Mouse (Mus musculus): ENCODE data around the gene Irak3. TPM values are rescaled to one million over a fixed set of nuclear protein-coding genes. Genes with fewer than 3 reads are reported as not detected.
"Not testable (repeated sequence)": the region's sequence is repeated elsewhere in the genome, so short reads cannot be mapped to it uniquely, and the experiment has no call there.

Irak3 gene
- total and polyA plus RNA-seq, 3 experiments, result 1.6 to 4.4 (median 3.4) TPM

DNA sequence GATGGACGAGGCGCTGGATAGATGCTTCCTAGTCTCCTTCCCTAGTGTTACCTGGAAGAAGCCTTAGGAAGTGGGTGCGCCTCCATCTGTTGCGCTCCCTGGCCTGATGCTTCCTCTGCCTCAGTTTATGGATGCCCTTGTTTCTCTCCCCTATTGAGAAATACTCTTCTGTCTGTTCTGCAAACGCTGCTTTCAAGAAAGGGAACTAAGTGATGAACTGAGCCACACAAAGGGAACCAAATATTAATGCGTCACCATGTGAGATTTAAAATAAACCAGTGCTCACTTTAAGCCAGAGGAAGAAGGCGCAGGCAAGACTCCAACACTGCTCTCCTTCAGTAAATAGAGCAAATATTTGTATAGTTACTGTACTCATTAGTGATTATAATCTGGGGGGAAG is 38.4 kb downstream of the Irak3 start:
- DNase-seq, result no peak

DNA sequence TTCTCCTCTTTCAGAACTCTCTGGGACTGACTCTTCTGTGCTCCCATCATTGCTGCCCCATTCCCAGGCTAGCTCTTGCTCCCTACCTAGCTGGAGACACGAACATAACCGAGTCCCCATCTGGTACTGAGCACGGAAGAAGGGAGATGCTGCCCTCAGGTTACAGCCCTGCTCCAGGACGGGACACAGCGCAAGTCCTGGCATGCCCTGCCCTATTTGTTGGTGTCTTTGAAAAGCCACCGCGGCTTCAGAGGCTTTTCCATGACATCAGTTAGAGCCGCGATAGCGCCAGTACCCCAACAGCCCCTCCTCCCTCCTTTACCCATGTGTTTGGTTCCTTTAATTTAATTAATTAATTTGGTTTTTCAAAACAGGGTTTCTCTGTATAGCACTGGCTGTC is 39.1 kb downstream of the Irak3 start:
- DNase-seq, result no peak

DNA sequence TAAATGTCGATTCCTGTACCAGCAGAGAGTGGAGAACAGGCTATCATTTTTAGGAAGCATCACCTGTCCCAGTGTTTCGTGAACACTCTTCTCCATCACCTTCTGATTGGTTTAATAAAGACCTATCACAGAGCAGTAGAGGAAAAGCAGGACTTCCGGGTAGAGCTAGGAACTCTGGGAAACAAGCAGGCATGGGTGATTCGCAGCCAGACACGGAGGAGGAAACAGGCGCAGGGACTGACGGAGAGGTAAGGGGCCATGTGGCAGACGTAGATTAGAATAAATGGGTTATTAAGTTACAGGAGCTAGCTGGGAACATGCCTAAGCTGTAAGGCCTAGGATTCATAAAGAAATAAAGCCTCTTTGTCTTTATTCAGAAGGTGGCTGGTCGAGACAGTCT is 41.4 kb downstream of the Irak3 start:
- DNase-seq, result no peak

DNA sequence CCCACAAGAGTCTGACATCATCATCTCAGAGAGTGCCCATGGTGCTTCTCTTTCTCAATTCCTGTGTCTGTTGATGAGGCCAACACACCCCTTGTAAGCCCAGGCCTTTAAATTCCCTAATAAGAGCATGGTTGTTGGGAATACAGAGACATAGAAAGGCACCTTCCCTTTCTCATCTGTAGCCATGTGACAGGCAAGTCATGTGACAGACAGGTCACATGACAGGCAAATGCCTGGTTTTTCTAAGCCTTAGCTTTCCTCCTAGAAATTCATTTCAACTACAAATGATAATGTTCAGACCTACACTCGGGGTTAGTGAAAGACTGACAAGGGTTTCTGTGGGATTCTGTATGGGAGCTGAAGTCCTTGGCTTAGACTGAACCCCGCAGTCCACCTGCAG is 48.0 kb downstream of the Irak3 start:
- no peak for DNase-seq

DNA sequence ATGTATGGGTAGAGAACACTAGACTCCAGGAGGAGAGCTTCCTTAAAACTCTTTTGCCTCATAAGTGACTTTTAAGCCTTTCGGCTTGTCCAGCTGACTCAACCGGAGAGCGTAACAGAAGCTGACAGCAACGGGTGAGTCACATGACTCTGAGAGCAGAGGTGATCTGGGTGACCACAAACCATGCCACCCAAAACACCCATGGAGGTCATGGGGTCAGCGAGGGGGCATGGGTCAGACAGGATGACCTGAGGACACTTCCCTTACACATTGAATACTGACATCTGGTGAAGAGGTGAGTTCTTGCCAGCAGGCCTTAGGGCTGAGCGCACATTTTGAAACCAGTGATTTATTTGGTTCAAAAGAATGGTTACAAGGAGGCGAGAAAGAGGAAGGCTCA is 50.3 kb downstream of the Irak3 start:
- no peak for DNase-seq

DNA sequence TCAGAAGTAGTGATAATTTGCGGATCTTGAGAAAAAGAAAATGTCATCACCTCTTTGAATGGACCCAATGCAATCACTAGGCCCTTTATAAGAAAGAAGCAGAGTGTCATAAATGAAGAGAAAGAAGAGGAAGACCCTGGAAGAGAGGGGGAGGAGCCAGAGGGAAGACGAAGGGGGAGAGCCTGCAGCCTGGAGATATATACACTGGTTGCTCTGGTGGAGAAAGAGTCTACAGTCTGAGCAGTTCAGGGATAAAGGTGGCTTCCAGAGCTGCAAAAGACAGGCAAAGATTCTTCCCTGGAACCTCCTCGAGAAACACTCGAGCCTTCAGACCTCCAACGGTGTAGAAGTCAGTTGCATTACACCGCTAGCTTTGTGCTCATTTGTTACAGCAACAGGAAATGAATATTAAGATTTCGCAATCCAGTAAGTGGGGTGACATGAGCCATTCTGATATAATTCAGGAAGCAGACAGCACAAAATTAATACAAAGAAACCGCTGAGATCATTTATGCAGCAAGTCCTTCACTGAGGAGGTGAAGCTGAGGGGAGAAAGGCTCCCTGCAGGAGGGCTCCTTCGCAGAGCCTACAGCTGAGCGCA is 60.9 kb downstream of the Irak3 start:
- DNase-seq, result no peak

DNA sequence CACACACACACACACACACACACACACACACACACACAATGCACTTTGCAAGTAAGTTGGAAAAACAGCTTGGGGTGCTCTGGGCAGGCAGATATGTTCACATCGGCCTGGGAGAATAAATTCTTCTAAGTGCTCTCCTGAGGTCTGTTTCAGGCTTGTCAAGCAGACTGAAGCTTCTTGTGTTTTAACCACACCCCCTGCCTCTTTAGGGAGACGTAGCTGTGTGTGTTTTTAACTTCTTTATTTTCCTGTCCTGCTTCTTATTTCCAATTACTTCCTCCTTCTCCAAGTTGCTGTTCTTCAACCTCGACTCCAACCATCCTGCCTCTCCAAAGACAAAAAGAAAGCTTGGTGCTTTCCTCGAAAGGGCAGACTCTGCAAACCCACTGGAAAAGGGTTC is 61.7 kb downstream of the Irak3 start:
- DNase-seq, result no peak

DNA sequence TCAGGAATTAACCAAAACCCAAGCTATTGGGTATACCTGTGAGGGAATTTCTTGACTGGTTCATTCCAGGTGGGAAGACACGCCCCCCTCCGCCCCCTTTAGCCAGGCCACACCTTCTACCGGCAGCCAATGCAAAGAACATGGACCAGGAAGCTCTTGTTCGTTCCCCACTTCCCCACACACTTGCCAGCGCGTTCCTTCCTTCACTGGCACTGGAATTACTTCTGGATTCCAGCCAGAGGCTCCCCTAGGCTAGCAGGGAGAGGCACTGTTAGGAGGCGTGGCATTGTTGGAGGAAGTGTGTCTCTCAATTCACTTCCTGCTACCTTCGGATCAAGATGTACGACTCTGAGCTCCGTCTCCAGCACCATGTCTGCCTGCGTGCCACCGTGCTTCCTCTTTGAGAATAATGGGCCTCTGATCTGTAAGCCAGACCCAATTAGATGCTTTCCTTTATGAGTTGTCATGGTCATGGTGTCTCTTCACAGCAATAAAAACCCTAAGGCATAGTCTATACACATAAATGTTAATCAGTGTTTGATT is 65.8 kb downstream of the Irak3 start:
- no peak for DNase-seq

DNA sequence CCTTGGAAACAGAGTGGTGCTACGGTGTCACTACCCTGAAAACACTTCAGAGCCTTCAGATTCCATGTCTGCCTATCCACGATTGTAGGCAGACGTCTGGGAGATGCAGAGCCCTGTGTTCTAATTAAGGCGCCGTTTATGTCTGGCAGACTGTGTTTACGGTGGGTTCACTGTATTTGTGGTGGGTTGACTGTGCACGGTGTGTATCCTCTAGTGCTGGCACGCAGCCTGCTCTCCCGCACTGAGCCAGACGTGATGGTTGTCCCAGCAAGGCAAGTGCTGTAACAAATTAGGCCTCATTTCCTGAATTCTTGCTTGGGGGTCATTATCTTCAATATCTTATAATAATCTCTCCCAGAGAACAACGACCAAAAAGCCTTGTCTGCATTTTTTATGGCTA is 68.2 kb downstream of the Irak3 start:
- no peak for DNase-seq

DNA sequence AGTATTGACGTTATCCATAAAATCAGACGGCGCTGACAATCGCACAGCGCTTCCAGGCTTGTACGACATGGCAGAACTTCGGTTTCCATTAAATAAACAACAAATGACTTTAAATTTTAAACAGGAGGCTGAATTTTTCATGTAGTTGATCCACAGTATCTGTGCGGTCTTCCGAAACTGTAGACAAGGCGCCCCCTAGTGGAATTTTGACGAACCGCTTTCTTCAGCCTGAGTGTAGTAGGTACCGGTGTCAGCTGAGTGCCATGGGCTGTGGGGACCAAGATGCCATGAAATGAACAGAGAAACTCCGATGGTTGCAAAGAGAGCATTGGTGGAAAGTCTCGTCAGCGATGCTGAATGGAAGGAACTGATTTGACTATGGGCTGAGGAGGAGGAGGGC is 71.3 kb downstream of the Irak3 start:
- peak; percentile 11 for DNase-seq

DNA sequence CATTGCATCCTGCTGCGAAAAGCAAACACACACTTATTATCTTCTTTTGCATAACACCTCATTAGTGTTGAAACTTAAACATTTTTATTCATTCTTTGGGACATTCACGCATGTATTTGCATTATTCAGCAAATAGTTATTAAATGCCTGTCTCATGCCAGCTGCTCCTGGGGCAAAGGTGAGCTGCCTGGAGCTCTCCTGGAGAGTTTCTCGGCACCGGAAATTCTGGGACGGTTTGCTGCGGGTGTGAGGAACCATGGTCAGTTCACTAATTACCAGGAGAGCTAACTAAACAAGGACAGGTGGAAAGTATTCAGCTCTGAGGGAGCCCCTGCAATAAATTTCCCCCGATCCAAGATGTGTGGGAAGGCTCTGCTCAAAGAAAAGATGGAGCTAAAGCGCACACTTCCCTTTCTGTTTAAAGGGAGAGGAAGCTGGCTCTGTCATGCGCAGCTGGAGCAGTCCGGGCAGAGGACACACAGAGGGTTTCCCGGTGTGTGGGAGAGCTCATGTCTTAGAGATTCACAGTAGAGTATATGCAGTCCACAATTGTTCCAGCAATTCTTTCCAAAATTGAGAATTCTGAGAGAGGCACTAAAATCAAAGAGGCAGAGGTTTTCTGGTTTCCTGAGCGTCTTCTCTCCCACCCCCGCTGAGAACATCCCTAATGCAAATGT is 73.2 kb downstream of the Irak3 start:
- DNase-seq, result no peak

DNA sequence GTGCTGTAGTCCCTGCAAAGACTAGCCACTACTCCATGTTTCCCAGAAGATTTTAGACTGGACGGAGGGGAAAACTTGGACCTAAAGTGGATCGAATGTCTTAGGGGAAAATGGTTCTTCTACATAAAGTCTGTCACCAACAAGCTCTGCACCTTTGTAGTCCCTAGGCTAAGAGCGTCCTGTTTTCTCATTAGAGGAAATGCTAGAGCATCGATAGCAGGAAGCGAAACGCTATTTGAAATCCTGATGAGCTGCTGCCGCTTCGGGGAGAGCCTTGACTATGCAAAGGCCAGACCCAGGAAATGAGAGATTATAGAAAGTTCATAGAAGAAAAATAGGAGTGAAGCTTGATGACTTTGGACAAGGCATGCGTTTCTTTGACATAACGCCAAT is 76.5 kb downstream of the Irak3 start:
- DNase-seq, result no peak

DNA sequence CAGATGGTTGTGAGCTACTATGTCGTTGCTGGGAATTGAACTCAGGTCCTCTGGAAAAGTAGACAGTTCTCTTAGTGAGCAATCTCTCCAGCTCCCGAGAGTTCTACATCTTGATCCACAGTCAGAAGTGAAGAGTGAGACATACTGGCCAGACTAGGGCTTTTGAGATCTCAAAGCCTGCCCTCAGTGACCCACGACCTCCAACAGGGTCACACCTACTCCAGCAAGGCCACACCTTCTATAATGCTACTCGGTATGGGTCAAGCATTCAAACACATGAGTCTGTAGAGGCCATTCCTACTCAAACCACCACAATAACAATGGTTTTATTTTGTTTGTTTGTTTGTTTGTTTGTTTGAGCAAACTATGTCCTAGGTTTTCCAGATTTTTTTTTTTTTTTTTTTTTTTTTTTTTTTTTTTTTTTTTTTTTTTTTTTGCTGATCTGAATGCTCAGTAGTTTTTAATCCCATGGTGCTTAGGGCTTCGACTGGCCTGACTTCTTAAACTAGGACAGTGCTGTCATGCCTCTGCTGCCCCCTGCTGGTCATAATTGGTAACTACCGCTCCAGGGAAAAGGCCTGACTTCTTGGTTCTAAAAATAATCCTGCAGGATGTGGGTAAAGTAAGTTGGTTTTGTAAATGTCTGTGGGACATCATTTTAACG is 77.0 kb downstream of the Irak3 start:
- peak; percentile 84 for DNase-seq

DNA sequence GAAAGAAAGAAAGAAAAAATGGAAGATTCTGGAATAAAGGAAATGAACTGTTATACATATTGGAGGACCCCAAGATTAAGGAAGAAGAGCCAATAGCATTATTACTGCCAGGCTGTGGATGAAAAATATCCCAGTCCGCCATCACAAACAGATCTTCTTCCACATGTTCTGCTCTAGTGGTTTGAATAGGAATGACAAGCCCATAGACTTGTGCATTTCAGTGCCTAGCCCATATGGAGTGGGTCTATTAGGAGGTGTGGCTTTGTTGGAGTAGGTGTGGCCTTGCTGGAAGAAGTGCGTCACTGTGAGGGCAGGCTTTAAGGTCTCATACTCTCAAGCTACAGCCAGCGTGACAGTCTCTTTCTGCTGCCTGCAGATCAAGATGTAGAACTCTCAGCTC is 78.2 kb downstream of the Irak3 start:
- no peak for DNase-seq

DNA sequence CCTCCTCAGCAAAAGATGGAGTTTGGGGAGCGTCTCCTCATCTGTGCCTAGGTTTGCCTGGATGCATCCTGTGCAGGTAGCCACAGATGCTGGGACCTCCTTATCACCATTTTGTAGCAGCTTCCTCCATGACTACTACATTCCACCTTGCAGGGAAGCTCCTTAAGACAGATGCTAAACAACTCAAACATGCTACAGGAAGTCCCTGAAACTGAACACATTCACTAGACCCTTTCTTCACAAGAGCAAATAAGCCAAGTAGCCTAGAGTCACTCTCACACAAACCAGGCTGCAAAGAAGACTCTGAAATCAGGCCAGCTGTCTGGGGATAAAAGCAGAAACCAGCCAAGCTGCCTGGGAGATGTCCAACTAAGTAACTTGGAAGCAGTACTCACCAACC is 86.7 kb downstream of the Irak3 start:
- no peak for DNase-seq

DNA sequence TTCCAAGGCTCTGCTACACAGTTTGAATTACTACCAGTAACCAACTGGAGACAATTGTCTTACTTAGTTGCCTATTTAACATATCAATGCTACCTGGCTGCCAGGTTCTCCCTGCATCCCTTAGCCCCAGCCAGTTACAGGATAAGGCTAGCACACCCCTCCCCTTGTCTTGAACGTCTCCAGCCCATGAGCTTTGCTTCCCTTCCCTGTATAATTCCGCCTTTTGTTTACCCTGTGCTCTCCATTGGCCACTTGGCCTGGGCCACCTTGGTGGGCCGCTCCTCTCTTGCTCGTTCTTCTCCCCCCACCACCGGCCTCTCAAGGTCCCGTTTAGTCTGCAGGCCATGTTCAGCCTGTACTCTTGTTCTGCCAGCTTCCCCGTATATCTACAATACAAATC is 87.4 kb downstream of the Irak3 start:
- no peak for DNase-seq

DNA sequence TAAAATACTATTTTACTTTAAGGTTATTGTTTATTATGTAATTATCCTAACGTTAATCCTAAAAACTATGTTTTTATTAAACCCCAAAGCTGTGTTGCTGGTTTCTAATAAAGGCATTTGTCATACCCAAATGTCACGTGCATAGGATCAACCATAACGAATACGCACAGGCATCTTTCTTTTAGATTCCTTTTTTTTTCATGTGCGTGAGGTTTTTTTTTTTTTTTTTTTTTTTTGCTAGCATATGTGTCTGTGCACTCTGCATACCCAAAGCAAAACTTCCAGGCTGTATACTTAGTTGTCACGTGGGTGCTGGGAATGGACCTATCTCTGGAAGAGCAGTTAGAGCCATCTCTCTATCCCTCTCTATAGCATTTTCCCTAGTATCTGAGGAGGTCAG is 88.0 kb downstream of the Irak3 start:
- no peak for DNase-seq

DNA sequence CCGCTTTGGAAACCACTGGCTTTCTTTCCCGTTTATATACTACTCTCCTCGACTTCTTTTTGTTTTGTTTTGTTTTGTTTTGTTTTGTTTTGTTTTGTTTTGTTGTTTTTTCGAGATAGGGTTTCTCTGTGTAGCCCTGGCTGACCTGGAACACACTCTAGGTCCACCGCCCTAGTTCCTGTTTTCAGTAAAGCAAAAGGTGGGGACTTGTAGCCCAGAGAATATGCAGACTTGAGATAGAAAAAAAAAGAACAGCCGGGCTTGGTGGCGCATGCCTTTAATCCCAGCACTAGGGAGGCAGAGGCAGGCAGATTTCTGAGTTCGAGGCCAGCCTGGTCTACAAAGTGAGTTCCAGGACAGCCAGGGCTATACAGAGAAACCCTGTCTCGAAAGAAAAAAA is 88.4 kb downstream of the Irak3 start:
- DNase-seq, result not testable (repeated sequence)

DNA sequence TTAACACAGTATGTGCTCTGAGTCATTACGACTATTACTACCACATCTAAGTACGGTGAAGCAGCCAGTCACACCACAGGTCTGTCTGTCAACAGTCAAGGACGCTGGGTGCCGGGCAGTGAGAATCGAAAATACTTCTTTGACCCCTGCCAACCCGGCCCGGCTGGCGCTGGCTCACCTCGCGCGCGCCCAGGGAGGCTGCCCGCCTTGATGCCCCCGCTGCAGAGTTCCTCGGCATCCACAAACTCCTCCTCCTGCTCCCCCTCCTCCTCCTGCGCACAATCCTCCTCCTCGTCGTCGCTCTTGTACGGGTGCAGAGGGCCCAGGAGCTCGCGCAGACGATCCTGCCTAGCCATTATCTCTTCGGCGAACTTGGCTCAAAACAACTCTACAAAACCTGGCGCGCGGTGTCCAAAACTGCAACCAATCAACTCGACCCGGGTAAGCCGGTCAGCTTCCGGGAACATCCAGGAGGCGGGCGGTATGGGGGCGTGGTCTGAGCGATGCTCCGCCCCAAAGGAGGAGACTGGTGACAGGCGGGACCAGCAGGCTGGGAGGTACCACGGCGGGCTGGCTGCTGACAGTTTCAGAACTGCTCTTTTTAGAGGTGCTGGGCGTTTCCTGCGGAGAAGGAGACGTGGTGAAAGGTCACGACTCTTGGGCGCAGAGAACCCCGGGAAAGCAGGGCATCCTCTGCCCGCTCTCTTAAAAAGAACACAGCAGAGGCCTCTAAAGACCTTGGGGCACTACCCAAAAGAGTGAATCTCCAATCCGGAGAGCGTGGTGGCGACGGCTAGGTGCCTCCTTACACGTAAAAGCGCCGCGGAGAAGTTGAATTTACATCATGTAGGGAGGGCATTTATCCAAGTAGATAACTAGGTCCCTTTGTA is 89.2 kb downstream of the Irak3 start, which contains the start of gene Helb:
Gene Helb, minus strand, starts transcription at position 481 of the 890 bp plus-strand sequence.
- DNase-seq, result peak; percentile 99

DNA sequence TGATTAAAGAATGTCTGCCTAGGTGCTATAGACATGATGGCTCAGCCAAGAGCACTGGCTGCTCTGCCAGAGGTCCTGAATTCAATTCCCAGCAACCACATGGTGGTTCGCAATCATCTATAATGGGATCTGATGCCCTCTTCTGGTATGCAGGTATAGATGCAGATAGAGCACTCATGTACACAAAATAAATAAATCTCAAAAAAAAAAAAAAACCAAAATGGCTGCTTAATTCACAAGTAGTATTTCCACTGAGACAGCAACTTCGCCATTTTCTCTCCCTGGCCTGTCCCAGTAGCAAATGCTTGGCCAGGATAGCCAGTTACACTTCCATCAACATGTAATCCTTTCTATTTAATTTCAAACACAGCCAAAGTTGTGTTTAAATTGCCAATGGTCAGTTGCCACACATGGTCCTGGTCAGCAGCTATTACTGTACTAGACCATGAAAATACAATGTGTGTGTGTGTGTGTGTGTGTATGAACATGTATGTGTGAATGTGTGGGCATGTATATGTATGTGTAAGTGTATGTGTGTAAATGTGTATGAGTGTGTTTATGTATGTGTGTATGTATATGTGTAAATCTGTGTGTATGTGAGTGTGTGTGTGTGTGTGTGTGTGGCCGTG is 90.1 kb downstream of the Irak3 start:
- no peak for DNase-seq

DNA sequence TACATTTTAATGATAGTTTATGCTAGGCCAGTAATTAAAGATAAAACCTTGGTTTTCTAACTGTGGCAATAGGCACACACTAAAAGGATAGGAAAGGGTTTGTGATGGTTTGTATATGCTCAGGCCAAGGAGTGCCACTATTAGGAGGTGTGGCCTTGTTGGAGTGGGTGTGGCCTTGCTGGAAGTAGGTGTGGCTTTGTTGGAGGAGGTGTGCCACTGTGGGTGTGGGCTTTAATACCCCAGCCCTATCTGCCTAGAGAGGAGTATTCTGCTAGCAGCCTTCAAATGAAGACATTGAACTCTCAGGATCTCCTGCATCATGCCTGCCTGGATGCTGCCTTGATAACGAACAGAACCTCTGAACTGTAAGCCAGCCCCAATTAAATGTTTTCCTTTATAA is 101.1 kb downstream of the Irak3 start:
- DNase-seq, result no peak

DNA sequence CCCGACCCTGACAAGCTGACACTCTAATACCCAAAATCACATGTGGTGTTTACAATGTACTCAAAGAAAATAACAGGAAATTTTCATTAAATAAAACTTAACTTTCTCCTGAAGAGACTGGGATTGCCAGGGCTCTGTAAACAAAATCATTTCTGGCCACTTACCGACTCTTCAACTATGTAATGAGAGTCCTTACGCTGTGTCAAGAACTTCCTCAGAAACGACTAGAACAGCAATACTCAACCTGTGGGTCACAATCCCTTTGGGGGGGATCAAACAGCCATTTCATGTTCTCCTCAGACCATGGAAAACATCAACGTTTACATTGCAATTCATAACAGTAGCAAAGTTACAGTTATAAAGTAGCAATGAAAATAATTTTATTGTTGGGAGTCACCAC is 104.4 kb downstream of the Irak3 start:
- no peak for DNase-seq
